Mouse (Mus musculus) heart, adult 18-20 months (tissue): Measurements from ENCODE around the gene Ccdc85c. TPM values are rescaled to one million over a fixed set of nuclear protein-coding genes. Genes with fewer than 3 reads are reported as not detected.

Source experiments
- DNase-seq, 2 experiments: peaks; one replicate each; pipeline ENCODE4 v3.0.0; 2021 to 2022; ENCODE audit warnings: mixed read lengths in 1 of 2
- long read RNA-seq, 2 experiments: library from polyadenylated mRNA; stranded (forward); transcript quantifications; one replicate each; pipeline ENCODE4 v2.0.0; 2021
- total RNA-seq, 2 experiments: library from RNA; stranded (reverse); gene quantifications; 2 replicates each; pipeline ENCODE4 v1.2.3; 2021

Ccdc85c gene
- 10 to 100 TPM; 38.5 to 42.5 TPM for total RNA-seq
- long read RNA-seq, experiment 1, partial matches to known transcripts: 0 of 2 reads
- long read RNA-seq, experiment 1, other reads (novel, unspliced or antisense): 1 of 2 reads
- long read RNA-seq, experiment 2, partial matches to known transcripts: 0 of 3 reads
- long read RNA-seq, experiment 2, other reads (novel, unspliced or antisense): 3 of 3 reads

DNA sequence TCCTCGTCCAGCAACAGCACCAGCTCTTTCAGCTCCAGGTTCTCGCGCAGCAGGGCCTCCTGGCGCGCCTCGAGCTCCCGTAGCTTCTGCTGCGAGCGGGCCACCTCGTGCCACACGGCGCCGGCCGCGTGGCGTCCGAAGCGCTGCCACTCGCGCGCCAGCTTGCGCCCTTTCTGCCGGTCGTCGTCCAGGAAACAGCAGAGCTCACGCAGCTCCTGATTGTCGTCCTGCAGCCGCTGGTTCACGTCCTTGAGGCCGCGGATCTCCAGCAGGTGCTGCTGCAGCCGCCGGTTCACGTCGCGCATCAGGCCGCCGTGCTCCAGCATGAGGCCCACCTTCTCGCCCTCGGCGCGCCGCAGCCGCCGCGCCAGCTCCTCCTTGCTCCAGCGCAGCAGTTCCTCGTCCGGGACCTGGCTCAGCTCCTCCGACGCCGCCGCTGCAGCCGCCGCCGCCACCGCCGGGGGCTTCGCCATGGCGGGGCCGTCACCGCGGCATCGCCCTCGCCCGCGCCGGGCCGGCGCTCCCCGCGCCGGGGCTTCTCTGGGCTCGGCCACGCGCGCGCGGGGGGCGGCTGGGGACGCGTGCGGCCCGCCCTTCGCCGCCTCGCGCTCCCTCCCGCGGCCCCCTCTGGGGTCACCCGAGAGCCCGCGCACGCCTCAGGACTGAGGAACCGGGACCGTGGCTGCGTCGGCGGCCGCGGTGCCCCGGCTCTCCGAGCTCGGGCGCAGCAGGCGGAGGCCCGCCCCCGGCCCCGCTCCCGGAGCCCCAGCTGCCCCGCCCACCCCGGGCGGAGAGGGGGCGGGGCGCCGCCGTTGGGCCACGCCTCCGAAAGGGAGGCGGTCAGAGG, at the start of gene Ccdc85c:
Ccdc85c (minus strand) TSS at position 765 of the 847 bp plus-strand sequence.
- peak in 1 of 2 experiments; percentile 60 for DNase-seq

DNA sequence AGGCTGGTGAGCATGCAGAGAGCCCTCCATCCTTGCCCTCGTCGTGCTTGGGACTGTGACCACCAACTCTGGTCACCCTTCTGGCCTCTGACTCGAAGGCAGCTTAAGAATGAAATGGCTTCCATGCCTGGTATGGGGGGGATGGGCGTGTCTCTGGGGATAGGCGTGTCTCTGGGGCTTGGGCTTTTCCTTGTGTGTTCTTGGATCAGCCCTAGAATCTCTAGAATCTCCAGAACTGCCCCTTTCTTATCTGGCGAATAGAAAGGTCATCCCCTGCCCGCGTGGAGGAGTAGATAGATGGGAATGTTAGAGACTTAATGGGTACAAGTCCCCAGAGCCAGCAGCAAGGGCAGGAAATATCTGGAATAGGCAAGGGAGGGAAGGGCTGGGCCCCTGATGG, 44.9 kb upstream of the Ccdc85c start:
- no peak for DNase-seq

DNA sequence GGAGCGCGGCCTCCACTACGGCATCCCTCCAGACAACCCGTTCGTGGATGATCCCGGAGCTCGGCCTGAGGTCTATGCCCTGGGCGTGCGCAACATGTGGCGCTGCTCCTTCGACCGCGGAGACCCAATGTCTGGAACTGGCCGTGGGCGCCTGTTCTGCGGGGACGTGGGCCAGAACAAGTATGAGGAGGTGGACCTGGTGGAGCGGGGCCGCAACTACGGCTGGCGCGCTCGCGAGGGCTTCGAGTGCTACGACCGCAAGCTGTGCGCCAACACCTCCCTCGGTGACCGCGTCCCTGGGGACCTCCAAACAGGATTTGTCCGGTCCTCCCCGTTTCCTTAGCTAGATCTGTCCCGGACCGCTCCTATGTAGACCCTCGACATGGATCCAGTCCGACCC, 43.3 kb upstream of the Ccdc85c start:
- no peak for DNase-seq

DNA sequence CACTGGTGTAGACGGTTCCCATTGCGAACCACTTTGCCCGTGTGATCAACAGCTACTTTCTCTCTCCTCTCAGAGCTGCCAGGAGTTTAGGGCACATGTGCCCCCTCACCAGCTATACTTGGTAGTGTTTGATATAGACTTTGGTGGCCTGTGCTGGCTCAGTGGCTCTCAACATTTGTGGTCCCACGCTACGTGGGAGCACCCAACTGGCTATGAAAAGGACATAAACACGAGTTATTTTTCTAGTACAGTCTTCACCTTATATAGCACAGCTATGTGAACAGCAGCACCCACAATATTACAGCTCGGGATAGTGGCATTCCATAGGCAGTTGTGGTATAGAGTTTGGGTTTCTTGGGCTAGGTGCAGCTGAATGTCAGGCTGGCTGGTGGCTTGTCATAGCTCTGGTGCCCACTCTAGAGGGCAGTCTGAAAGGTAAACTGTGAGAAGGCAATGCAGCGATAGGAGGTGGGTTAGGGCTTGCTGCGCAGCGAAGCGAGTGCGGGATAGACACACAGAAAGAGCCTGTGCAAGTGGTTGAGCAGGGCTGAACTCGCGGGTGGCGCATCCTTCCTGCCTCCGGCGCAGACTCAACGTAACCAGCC, 42.7 kb upstream of the Ccdc85c start:
- no peak for DNase-seq

DNA sequence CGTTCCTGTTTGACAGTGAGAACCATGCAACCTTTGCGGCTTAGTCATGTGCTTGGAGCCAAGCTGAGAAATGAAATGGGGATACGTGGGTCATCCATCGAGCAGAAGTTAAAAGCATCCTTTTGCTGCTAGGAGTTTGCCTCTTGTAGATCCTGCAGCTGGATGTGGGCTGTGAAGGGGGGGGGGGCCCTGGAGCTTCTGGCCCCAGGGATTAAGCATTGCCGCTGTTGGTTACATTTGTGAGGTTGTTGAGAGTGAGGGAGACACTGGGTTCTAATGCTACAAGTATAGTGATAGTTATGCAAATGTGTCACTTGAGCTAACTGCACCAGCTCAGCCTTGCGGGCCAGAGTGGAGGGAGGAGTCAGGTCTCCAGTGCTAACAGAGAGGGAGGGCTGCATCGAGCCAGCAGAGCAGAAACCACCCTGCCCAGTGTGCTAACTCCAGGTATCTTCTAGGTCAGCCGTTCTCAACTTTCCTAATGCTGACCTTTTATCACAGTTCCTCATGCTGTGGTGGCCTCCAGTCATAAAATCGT, 42.0 kb upstream of the Ccdc85c start:
- DNase-seq: no peak

DNA sequence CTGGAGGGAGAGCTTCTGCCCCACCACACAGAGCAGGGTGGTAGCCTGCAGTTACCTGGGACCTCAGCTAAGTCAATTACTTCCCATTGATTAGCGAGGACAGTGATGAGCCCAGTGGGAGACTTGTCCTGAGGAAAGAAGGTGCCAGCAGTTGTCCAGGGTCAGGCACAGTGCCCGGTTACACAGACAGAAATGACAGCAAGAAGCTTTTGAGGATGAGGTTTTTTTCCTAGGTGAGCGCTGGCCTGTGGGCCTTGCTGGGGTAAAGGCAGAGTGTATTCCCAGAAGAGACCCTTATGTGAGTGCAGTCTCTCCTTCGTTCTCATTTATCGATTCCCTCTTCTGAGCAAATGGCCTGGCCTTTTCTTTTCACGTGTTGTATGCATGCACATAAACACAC, 41.4 kb upstream of the Ccdc85c start:
- no peak for DNase-seq

DNA sequence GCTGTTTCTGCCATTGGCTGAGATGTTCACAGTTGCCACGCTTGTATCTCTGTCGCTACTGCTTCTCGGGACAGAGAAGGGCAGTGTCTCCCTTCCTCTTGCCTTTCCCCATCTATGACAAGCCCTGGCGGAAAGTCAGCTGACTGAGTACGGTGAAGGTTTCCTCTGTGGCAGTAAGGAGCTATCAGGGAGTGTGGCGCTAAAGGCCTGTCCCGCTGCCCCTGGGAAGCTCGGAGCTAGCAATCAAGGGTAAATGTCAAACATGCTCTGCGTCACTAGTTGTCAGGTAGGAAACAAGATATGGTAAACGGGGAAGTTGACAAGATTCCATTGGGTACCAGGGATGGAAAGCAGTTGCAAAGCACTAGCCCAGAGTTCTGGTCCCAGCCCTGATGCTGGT, 40.6 kb upstream of the Ccdc85c start:
- DNase-seq: no peak

DNA sequence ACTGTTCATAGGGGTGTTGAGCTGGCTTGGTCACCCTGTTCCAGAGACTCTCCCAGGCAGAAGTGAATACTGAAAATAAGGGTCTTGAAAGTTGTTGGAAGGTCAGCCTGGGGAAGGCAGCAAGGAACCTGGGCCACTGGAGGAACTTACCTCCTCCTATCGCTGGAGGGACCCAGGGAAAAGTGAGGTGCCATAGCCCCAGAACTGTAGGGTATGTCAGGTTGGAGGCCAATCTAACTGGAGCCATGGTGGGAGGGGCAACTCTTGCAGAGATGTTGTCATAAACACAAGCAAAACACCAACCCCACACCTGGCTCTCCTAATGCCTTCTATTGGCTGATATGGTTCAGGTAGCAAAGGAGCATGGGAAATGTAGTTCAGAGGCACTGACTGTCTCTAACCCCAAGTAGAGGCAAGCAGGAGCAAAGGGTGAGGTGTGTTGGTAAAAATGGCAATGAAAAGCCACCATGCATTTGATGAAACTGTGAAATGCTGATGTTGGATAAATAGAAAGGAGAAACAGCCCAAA, 38.1 kb upstream of the Ccdc85c start:
- DNase-seq: no peak

DNA sequence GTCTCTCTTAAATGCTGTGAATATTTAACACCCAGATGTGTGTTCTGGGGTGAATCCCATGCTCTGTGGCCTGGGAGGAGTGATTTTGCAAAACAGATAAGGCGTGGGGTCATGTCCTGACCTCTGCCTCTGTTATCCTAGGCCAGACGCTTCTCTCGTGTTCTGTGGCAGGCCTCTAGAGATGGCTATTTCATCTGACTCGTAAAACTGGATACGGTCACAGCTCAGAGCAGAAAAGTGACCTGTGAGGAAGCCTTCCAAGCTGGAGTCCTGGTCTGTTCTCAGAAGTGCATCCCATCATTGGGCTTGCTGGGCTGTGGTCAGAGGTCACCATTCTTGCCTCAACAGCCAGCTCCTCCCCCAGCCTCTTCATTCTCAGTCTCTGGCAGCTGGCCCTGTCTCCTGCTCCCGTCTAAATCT, 37.2 kb upstream of the Ccdc85c start:
- no peak for DNase-seq

DNA sequence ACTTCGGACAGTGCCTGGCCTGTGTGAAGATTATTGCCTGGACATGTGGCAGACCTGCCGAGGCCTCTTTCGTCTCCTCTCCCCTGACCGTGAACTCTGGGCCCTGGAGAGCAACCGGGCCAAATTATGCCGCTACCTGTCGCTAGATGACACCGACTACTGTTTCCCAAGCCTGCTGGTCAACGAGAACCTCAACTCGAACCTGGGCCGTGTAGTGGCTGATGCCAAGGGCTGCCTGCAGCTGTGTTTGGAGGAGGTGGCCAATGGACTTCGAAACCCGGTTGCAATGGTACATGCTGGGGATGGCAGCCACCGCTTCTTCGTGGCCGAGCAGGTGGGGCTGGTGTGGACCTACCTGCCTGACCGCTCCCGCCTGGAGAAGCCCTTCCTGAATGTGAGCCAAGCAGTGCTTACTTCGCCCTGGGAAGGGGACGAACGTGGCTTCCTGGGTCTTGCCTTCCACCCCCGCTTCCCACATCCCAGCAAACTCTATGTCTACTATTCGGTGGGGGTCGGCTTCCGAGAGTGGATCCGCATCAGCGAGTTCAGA, 36.6 kb upstream of the Ccdc85c start:
- DNase-seq: no peak

DNA sequence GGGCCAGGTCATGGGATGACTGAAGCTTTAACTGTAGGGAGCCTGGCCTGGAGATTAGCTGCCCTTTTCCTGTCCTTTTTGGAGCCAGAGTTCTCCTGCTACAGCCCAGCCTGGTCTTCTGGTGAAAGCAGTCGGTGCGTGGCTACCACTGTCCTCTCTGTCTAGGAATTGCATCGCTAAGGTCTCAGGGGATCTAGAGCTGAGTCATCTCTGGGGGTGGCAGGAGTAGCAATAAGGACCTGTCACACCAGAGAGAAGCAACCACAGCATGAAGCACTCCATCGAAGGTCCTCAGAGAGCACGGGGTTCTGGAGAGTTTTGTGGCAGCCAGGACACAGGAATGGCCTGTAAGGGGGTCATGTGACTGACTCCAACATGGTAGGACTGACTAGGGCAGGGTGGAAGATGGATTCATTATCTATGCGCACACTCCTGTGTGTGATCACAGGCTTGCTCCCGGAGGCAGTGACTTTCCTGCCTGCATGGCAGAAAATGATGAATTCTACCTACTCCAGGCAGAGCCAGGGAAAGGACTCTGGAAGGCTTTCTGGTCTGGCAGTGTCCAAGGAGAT, 35.3 kb upstream of the Ccdc85c start:
- DNase-seq: no peak

DNA sequence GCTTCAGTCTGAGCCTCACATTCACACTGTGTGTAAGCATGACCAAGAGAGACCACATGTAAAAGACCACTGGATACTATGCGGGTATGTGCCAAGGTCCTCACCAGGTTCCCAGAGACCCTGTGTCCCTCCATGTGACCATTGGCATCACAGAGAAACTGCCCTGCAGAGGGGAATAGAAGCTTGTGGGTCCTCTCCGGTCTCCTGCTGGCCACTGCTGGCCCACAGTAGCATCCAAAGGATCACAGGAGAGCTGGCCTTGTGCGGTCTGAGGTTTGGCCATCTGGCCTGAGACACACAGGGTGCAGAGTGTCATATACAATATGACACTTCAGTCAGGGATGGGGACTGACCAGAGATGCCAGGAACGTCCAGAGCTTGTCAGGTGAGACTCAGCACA, 34.8 kb upstream of the Ccdc85c start:
- DNase-seq: no peak

DNA sequence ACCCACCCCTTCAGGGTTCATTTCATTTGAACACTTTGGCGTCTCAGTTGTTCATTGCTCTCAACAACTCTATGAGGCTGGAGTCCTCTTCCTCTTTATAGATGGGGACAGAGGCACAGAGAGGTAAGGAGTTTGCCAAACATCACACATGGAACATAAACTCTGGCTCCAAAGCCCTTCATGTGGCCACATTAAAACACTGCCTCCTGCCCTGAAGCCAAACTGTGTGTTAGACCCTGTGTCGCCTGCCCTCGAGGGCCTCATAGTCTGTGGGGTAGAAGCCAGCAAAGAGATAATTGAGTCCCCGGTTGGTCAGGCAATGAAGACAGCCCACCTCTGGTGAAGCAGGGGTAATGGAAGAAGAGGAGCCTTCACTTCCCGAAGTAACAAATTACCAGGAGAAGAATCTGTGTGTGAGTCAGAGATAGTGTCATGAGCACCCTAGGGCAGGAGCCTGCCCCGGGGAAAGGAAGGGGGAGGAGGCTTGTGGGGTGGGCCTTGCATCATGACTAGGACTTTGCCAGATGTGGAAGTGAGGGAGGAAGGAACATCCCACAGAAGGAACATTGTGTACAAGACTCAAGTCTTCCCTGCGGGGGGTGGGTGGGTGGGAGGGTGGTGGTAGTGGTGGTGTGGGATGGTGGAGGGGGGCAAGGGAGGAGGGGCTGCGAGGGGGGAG, 34.0 kb upstream of the Ccdc85c start:
- DNase-seq: peak; percentile 75 to 88

DNA sequence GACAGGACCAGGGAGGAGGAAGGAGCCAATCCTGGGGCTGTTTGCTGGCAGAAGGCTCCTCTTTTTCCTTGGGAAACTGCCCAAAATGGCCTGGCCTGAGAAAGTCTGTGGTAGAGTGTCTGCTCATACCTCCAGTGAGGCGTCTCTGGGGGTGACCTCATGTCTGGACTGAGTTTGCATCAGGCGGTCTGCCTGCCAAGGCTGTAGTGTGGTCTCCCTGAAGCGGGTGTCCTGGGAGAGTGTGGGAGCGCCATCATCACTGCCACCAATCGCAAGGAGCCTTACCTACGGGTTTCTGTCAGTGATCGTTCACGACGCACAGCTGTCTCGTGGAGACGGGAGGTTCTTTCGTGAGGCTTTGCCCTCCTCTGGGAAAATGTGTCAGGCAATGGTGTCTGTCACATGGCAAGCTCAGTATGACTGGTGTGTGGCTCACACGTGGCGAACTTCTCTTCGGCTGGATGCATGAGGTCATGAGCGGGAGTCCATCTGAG, 33.2 kb upstream of the Ccdc85c start:
- peak; percentile 74 to 82 for DNase-seq

DNA sequence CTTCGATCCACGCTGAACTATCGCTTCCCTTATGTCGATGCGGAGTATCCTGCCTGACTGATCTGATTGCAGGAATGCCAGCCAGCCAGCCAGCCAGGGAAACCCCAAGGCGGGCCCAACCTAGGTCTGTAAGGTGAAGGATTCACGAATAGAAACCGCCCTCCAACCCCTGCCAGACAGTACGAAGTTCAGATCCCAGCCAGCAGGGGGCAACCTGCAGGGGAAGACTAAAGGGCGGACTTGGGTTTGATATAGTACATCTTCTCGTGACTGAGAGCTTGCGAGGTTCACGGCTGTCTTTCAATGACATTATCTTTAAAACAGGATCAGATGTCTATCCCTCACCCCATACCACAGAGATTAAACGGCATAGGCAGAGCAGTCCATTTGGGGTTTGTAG, 32.3 kb upstream of the Ccdc85c start:
- DNase-seq: peak; percentile 57 to 81

DNA sequence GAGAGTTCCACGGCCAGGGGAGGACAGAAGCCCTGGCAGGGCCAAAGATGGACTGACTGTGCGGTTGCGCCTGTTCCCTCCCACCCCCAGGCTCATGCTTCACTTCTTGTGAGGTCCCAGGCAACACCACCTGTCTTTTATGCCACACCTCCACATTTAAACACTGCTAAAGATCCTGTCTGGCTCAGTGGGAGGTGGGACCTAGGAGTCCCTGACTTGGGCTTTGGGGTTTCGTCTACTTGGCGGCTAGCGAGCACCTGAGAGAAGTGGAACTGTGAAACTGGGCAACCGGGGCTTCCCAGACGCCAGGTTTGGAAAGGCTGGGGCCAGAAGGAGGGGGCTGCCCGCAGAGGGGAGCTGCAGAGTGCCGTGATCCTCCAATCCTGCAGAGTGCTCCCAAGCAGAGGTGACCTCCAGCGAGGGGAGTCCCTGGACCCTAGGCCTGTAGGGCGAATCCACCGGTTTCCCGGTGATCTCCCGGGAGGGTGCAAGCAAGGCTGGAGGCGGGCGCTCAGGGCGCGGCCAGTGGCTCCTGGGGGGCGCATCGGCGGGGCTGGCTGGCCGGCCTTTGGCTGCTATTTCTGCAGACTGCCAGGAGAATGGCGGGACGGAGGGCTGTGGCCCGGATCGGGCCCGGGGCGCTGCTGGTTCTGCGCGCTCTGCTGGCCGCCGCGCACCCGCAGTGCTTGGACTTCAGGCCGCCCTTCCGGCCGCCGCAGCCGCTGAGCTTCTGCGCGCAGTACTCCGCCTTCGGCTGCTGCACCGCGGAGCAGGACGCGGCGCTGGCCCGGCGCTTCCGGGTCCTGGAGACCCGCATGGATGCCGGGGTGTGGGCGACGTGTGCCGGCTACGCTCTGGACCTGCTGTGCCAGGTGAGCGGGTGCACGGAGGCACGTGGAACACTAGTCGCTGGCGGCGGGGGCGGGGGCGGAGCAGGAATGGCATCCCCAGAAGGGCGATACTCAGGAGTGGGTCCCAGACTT, 30.9 kb upstream of the Ccdc85c start, which contains the start of gene Hhipl1:
Hhipl1 (plus strand) TSS at position 459 of the 983 bp plus-strand sequence.
- peak; percentile 65 to 66 for DNase-seq

DNA sequence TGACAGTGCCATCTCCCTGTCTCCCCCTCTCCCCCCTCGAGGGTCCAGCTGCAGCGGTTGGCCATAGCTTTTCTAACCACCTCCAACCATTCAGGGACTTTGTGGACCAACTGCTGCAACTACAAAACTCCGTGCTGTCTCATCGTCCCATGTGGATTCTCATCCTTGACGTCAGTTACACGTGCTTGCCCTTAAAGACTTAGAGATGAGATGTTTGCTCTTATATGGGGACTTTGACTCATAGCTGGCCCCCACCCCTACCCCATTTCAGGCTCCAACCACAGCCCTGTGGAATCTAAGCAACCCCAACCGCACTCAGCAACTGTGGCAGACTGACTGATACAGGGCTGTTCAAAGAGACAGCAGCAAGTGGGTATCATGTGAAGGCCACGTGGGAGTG, 29.9 kb upstream of the Ccdc85c start:
- no peak for DNase-seq

DNA sequence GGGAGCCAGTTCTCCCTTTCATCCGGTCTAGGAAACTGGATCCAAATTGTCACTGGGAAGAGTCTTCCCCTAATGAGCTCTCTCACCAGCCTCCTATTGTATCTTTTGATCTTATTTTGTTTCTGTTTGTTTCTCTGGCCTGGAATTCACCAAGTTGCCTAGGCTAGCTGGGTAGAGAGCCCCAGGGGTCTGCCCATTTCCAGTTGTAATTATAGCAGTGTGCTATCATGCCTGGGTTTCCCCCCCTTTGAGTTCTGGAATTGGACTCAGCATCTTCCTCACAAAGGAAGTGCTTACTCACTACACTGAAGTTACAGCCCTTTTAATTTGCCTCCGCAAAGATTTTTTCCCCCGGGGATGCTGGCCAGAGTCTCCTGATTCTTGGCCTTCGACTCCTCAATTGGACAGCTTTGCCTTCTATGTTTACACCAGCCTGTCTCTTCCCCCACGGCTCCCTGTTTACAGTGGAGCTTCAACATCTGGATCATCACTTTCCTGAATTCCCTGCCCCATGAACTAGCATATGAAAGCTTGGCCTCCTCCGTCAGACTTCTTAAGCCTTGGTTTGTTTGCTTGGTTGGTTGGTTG, 28.6 kb upstream of the Ccdc85c start:
- peak; percentile 38 to 62 for DNase-seq

DNA sequence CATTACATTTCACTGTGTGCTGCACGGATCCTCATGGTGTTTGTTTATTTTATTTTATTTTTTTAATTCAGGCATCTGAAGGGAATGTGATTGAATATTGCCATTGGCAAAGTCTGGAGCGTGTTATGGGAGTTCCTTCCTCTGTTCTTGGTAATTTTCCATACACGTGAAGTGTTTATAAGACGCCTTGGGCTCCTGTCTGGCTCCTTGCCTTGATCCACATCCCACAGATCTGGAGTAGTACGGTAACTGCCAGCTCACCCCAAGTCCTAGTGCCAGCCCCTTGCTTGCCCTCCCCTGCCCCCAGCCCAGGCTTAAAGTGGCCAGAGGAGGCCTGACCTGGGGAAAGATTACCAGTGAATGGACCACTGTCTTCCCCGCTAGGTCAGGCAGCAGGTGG, 25.8 kb upstream of the Ccdc85c start:
- DNase-seq: no peak

DNA sequence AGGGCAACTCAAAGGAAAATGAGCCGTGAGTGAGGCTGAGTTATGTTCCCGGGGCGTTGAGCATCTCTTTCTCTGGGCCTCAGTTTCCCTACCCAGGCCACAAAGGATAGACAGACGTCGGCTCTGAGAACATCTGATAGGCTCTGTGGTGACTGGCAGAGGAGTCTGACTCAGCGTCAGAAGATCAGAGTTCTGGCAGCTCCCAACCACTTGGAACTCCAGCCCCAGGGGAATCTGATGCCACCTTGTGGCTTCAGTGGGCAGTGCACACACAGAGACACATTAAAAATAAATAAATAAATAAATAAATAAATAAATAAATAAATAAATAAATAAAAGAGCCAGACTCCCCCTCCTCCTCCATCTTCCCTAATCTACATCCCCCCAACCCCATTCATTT, 21.8 kb upstream of the Ccdc85c start:
- DNase-seq: no peak
